Mouse (Mus musculus) mesoderm, embryonic 11.5 days (tissue): ENCODE data around the gene Mum1.

Source experiments
- DNase-seq: peaks from one replicate; pipeline ENCODE4 v3.0.0-alpha.2; 2012; ENCODE audit warnings: low read depth, low spot score

Gene Mum1

GRCm38 (mm10) chr10:80250573-80250972, 24.3 kb downstream of the Mum1 start:
- no peak for DNase-seq

- no peak for DNase-seq
Observed at GRCm38 (mm10) chr10:80252011-80252410, 25.8 kb downstream of the Mum1 start.

DNA sequence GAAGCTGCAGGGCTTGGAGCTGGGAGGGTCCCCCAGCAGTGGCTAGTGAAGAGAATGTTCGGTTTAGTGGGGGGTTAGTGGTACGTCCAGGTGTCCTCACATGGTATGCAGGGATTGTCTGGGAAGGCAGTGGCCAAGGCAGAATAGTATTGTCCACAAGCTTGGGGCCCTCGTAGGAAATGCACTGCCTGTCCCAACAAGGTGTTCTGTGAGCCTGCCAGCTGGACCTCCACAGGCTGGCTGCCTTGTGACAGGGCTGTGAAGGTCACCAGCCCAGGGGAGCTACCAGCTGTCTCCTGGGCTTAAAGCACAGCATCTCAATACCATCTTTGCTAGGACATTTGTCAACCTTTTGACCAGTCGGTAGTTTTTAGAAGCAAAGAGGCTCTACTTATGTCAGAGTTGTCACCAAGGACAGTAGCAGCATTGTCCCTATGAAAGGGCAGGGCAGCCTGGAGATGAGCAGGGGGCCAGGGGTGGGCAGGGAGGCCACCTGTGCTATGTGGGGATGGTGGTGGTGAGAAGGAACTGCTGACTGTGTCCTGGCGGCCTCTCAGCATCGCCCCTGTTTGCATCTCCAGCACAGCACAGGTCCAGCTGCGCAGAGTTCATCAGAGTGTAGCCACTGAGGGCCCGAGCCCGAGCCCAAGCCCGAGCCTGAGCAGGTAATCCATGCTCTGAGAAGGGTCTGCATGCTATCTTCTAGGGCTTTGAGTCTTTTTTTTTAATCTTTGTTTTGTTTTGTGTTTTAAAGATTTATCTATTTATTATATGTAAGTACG, 26.4 kb downstream of the Mum1 start:
- DNase-seq = no peak

- DNase-seq = no peak
Observed at GRCm38 (mm10) chr10:80253551-80253950, 27.3 kb downstream of the Mum1 start.

- DNase-seq = no peak
Observed at GRCm38 (mm10) chr10:80254331-80255297, 28.4 kb downstream of the Mum1 start.

GRCm38 (mm10) chr10:80255881-80256535, 29.8 kb downstream of the Mum1 start:
- DNase-seq = no peak

DNA sequence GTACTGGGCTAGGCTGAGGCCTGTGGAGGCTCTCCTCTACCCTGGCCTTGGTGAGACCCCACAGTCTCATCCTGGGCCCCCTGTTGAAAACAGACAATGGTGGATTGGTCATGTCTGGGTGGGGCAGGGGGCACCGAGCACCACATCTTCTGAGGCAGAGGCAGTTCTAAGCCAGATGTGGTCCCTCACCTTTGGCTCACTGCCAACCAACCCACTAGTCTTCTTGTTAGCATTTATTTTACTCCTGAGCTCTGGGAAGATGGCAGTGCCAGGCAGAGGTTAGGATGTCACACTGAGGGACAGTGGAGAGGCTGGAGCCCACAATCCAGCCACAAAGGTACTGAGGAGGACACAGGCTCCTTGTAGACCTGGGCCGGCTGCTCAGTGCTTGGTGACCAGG, 31.7 kb downstream of the Mum1 start:
- DNase-seq = no peak

DNA sequence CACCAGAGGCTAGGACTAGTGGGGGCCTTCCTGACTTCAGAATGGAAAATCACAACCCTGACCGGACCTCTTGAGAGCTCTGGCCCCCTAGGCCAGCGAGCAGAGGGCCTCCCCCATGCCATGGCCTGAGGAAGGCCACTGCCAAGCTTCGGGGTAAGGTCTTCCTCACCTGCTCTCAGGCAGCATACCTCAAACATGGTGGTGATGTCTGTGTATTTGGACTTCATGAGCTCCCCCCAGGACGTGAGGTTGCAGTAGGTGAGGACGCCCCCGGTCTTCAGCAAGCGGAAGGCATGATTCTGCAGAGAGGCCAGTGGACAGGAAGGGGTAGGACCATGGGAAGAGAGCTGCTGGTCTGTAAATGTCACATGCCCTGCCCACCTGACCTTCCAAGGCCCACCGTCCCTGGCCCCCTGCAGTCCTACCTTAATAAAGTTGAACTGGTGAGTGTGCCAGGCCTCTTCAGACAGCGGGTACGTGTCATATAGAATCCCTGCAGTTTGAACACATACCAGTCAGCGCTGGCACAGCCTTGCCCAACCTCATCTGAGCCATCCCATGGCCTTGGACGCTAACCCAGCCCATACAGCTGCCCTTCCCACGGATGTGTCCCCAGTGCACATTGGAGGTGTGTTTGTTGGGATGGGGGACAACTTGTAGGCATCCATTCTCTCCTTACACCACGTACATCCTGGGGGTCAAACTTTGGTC, 32.7 kb downstream of the Mum1 start:
- no peak for DNase-seq

DNA sequence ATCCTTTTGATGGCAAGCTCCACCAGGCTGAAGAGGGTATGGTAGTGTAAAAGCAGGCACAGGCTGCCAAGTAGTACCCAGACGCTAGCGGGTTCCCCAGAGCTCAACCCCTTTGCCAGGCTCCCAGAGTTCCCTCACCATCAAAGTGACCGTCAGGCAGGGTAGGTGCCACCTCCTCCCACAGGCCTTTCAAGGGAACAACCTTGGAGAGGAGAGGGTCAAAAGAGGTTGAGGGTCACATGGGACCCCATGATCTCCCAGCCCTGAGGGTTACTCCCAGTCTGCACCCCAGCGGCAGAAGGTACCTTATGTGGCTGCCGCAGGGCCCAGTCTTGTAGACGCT, 33.2 kb downstream of the Mum1 start:
- DNase-seq = no peak

DNA sequence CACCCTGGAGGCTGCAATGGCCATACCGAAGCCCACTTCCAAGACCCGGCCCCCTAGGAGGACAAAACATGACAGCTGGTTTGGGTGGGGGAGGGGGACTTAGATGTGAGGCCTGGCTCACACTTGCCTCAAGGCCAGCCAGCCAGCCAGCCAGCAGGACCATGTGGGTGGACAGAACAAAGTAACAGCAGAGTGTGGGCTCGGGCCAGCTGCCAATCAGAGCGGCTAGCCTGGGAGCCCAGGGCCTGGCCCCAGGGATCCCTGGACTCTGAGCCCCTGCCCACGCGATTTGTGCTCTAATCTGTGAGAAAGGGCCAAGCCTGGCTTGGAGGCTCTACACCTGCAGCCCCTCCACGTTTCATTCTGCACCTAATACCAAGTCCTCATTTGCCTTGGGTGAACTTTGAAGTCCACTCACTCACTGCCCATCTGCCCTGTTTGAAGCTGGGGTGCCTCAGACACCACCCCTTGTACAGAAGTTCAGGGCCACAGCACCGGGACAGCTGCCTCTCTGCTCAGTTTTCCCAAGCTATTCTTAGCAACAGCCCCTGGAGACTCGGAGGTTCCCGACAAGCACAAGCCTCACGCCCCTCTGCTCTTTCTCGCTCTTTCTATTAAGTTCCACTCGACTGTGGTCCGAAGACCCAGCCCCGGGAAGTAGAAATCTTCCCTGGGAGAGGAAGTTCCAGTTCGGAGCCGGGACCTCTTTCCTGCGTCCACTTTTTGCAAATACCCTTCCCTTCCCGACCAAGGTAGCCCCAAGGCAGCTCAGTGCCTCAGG, 33.8 kb downstream of the Mum1 start:
- DNase-seq = peak; percentile 53

DNA sequence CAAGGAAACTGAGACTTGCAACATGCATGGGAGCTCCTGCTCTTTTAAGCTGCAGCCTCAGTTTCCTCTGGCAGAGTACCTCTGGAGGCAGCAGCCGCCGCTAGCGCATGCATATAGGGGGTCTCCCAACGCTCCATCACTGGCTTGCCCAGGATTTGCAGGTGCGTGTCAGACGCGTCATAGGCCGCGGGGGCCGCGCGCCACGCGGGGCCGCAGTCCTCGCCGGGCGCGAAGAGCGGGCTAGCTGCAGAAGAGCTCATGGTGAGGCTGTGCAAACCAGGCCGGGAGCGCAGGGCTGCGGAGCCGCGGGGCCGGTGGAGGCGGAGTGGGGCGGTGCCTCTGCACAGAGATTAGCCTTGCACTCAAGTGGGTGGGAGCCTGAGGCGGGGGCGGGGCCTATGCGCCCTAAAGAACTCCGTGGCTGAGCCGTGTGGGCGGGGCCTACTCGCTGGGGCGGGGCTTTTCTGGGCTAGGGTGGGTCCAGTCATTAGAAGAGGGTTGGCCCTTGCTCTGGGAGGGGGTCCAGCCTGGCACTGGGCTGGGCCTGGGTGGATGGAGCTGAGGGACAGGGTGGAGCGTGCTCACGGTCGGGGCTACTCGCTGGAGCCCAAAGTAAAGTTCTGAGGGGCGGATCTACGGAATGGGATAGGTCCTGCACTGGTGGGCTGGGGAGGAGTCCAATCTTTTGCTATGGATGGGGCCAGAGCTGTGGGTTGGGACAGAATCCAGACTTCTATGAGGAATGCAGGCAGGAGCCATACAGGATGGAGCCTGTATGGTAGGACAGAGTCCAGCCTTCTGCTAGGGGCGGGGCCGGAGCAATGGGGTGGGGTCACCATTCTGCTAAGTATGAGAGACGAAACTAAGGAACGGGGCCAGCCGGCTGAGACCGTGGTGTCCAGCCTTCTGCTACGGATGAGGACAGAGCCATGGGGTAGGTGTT, 34.7 kb downstream of the Mum1 start, which contains the start of the genes Gamt and Dazap1:
Gene Gamt, minus strand, starts transcription at position 371 of the 943 bp plus-strand sequence.
Gene Dazap1, plus strand, starts transcription at position 845 of the 943 bp plus-strand sequence.
- peak; percentile 94 for DNase-seq

- DNase-seq = peak; percentile 94
Observed at GRCm38 (mm10) chr10:80261585-80261968, 35.3 kb downstream of the Mum1 start.

DNA sequence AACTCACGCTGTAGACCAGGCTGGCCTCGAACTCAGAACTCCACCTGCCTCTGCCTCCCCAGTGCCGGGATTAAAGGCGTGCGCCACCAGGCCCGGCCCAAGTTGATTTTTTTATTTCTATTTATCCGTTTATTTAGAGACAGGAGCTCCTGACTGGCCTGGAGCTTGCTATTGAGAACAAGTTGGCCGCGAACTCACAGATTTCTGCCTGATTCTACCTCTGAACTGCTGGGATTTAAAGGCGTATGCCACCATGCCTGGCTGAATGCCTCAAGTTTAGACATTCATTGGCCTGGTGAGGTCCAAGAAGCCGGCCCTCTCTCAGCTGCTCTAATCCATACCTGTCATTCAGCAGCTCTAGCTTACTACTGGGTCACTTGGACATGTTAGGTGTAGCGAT, 35.9 kb downstream of the Mum1 start:
- DNase-seq = no peak

DNA sequence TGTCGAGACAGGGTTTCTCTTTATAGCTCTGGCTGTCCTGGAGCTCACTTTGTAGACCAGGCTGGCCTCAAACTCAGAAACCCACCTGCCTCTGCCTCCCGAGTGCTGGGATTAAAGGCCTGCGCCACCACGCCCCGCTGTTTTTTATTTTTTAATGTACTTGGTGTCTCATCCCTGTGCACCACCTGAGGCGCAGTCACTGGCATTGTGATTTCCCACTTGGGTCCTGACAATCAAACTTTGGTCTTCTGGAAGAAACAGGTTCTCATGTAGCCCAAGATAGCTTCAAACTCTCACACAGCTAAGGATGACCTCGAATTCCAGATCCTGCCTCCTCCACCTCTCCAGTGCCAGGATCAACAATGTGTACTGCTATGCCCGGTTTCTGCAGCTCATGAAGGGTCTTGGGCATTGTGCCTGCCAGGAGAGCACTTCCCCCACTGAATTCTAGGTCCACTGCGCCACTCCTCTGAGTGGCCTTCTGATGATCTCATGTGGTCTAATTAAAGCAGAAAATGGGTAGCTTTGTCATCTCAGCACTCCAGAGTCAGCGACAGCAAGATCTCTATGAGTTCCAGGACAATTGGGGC, 36.6 kb downstream of the Mum1 start:
- no peak for DNase-seq

DNA sequence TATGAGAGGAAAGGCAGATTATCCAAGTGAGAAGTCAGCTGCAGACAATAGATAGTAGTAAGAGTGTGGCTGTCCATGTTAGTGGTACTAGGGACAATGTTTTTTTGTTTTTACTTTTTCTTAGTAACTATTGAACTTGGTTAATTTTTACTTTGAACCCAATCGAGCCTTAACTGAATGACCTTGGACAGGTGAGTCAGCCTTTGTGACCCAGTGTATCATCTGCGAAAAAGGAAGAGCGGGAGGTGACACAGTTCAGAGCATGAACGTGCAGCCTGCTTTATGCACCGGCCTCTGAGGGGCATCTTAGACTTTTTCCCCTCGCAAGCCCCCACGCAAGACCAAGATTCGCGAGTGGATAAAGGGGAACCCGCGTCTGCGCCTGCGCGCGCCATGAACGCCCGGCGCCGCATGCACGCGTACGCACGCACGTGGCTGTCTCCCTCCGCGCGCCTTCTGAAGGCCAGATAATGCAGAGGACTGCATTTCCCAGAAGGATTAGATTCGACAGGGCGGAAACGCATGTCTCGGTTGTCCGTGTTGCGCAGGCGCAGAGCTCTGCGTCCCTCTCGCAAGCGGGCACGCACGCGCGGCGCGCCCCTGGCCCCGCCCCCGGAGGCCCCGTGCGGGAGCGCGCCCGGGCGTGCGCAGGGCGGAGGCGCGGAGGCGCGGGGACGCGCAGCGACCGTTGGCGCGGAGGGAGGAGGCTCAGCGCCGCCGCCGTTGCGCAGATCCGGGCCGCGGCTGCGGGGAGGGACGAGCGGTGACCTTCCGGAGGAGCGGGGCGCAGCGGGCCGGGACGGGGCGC, 38.3 kb downstream of the Mum1 start:
- DNase-seq = peak; percentile 100

DNA sequence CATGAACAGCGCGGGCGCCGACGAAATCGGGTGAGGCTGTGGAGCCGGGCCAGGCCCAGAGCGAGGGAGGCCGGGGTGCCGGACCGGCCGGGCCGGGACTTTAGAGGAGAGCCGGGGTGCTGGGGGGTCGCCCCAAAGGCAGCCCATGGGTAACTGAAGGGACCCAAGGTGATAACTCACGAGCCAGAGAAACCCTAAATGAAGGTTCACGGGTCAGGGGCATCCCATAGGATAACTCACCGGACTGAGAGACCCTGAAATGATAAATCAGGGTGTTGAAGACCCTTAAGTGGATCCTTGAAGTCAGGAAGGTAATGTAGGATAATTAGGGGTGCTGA, 38.9 kb downstream of the Mum1 start:
- no peak for DNase-seq

- no peak for DNase-seq
Observed at GRCm38 (mm10) chr10:80270099-80270498, 43.9 kb downstream of the Mum1 start.

DNA sequence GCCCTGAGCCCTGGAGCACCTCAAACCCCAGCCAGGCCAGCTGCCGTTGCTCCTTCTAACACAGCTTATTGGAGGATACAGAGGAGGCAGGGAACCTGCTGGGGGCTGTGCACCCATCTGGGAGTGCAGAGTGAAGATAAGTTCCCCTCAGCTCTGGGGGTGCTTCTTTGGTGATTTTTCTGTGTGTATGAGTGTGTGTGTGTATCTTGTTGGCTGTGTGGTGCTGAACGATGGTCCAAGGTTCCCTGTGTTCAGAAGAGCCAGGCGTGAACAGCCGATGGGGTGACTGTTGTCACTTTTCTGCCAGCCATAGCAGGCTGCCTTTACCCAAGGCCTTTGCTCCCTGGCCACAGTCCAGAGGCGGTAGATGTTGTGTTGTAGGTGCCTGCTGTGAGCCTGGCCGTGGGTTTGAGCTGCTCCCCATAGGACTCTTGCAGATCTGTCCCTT, 44.5 kb downstream of the Mum1 start:
- DNase-seq = no peak
